Mouse (Mus musculus) intestine, postnatal 0 days (tissue): ENCODE measurements at regions not wholly inside any gene's neighbourhood (a gene's known extent, or its start where the extent isn't known, plus 50 kb on each side); places are given as distances from the start of the nearest gene placed in this dataset.

Source experiments
- ATAC-seq: fragments of 200-750 bp; cut with Nextera tagmentation; 2 replicates; pipeline ENCODE4 v1.8.0; 2017; ENCODE audit warnings: mild to moderate bottlenecking, moderate TSS enrichment, moderate library complexity
- H3K27ac ChIP-seq: fragments of 300-500 bp; sonication (generic); 2 replicates; pipeline ENCODE4 v1.5.1; 2014; ENCODE audit warnings: mild to moderate bottlenecking, low read depth, low read length, moderate library complexity
- H3K27me3 ChIP-seq: fragments of 300-500 bp; sonication (generic); replicated peaks from 2 replicates; pipeline ENCODE4 v1.6.1; 2014; ENCODE audit warnings: low read length, mixed read lengths; ENCODE audit not compliant: control insufficient read depth, insufficient read depth
- H3K36me3 ChIP-seq: fragments of 300-500 bp; sonication (generic); 2 replicates; pipeline ENCODE4 v1.6.1; 2014; ENCODE audit warnings: mild to moderate bottlenecking, moderate library complexity; ENCODE audit not compliant: control insufficient read depth, insufficient read depth
- H3K4me1 ChIP-seq: fragments of 300-500 bp; sonication (generic); replicated peaks from 2 replicates; pipeline ENCODE4 v1.6.1; 2014; ENCODE audit warnings: antibody characterized with exemption, low read length, mixed read lengths; ENCODE audit not compliant: control insufficient read depth, insufficient read depth
- H3K4me2 ChIP-seq: fragments of 300-500 bp; sonication (generic); replicated peaks from 2 replicates; pipeline ENCODE4 v1.6.1; 2014; ENCODE audit warnings: low read depth, mild to moderate bottlenecking, moderate library complexity
- H3K4me3 ChIP-seq: fragments of 300-500 bp; sonication (generic); 2 replicates; pipeline ENCODE4 v1.5.1; 2014; ENCODE audit warnings: low read depth, low read length
- H3K9ac ChIP-seq: fragments of 300-500 bp; sonication (generic); 2 replicates; pipeline ENCODE4 v1.6.1; 2014; ENCODE audit warnings: mild to moderate bottlenecking, low read depth, low read length
- H3K9me3 ChIP-seq: fragments of 300-500 bp; sonication (generic); 2 replicates; pipeline ENCODE4 v1.6.1; 2016; ENCODE audit warnings: mixed run types; ENCODE audit not compliant: control insufficient read depth
- CTCF ChIP-seq: sonication (generic); IDR thresholded peaks from 2 replicates; pipeline ENCODE4 v1.5.1; 2016; ENCODE audit warnings: low read depth, mild to moderate bottlenecking, control low read depth, antibody characterized with exemption, moderate library complexity
- WGBS: fragments of 180-500 bp; shearing (Covaris S2); extraction: QIAGEN DNeasy Blood & Tissue Kit; methylation state at CpG from one replicate; pipeline ENCODE4 v1.1.7; 2014; 5-methylcytosine and 5-hydroxymethylcytosine counted together

- peak overlapping the region; percentile 66 for H3K4me2 ChIP-seq
- WGBS = 12% methylated on average over 10 of the region's 10 CpGs
- H3K9me3 ChIP-seq = no peaks in the 10 kb centered on the region
- no peaks in the 10 kb centered on the region for H3K4me1 ChIP-seq
- no peaks in the 10 kb centered on the region for H3K36me3 ChIP-seq
- H3K9ac ChIP-seq = peak overlapping the region; percentile 34; the same call in 1 of the 2 replicates
- peak overlapping the region; percentile 32 for H3K4me3 ChIP-seq
- no peak for TF ChIP-seq CTCF
- ATAC-seq = no peak
- no peak overlapping the region; the same call in 1 of the 2 replicates for H3K27ac ChIP-seq
- no peaks in the 10 kb centered on the region for H3K27me3 ChIP-seq
Measured at GRCm38 (mm10) chr16:77399846-77400275, 202.0 kb downstream of the Gm11146 start.

DNA sequence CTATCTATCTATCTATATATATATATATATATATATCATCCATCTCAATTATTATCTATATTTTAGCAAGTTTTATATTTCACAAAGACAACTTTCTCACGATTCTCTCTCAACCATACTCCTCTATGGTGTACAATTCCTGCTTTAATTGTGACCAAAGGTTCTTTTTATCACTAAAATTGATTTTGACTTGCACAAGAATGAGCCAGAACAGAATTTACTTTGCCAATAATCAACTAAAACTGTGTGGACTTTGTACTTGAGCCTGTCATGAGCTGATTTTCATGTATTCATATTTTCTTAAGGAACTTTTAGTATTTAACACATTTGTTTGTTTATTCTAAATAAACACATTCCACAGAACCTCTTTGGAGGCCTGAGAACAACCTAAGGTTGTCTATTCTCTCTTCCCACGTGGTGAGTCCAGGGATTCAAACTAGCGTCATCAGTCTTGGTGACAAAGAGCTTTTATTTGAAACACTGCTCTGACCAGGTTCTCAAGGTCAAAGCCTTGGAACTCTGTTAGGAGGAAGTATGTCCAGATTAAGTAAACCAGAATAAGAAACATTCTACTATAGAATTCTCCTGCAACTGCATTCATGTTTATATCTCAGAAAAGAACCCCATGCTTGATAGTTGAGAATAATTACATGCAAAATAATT is 207.7 kb downstream of the Gm11146 start:
- Histone ChIP-seq H3K9me3 (no peaks in the 10 kb centered on the region), H3K4me1 (no peaks in the 10 kb centered on the region; the same call in 1 of the 2 replicates), H3K36me3 (no peaks in the 10 kb centered on the region), H3K9ac (no peak overlapping the region), H3K27ac (peak overlapping the region; percentile 35; the same call in 1 of the 2 replicates), H3K4me2 (no peak overlapping the region), H3K4me3 (no peak overlapping the region), H3K27me3 (no peaks in the 10 kb centered on the region)
- no peak for TF ChIP-seq CTCF
- ATAC-seq = peak; percentile 85
- 27% methylated on average over 3 of the region's 3 CpGs for WGBS

DNA sequence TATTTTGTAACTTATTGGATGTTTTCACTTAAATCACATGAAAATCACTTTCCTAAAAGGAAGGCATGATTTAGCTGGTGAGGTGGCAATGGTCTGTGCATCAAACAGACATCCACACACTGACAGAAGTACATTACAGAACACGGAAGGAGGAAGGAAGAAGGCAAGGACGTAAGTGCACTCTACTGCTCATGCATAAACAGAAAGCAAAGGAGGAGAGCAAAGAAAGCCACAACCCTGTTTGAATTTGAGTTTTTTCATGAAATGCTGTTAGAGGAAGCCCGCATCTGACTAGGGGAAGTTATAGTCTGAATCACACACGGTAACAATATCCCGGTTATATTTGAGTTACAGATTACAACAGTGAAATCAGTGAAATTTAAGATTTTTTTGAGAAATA is 208.4 kb downstream of the Gm11146 start:
- no peak overlapping the region for H3K4me2 ChIP-seq
- no peaks in the 10 kb centered on the region for H3K27me3 ChIP-seq
- H3K4me1 ChIP-seq = no peaks in the 10 kb centered on the region; the same call in 1 of the 2 replicates
- H3K9ac ChIP-seq = no peak overlapping the region
- H3K27ac ChIP-seq = no peak overlapping the region
- no peaks in the 10 kb centered on the region for H3K9me3 ChIP-seq
- TF ChIP-seq CTCF = no peak
- H3K4me3 ChIP-seq = no peak overlapping the region
- H3K36me3 ChIP-seq = no peaks in the 10 kb centered on the region
- ATAC-seq = no peak
- 60% methylated on average over 5 of the region's 5 CpGs for WGBS

- Histone ChIP-seq H3K36me3 (no peaks in the 10 kb centered on the region), H3K27ac (no peak overlapping the region), H3K4me1 (no peaks in the 10 kb centered on the region; the same call in 1 of the 2 replicates), H3K9me3 (no peaks in the 10 kb centered on the region), H3K9ac (no peak overlapping the region), H3K4me3 (no peak overlapping the region), H3K4me2 (no peak overlapping the region), H3K27me3 (no peaks in the 10 kb centered on the region)
- 57% methylated on average over 4 of the region's 4 CpGs for WGBS
- ATAC-seq = no peak
- TF ChIP-seq CTCF = no peak
Measured at GRCm38 (mm10) chr16:77392205-77392604, 209.7 kb downstream of the Gm11146 start.

DNA sequence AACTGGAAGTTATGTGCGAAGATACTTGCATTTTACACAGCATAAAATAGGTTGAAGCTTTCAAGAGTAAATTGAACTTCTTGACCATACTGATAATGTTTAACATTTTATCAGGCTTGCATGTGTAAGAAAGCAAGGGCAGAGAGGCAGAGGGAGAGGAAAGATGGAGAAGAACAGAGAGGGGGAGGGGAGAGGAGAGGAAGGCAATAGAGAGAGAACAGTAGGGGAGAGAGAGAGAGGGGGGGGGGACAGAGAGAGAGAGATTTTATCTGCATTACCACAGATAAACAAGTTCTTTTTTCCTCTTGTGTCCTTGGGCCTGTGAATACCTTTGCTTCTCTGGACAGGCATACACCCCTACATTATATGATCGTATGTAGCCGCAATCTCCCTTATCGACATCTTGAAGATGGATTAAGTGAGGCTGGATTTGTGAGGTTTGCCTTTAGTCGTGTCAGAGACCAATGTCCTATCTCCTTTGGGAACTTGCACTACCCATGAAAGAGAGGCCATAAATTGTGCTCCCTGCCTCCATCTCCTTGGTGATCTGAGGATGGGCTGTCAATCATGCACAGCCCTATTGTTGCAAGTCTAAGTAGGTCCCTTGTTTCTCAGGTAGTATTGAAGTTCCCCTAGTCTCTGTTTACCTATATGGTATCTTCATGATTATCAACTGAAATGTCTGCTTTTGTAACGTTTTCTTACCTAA is 217.7 kb downstream of the Gm11146 start:
- no peak for ATAC-seq
- TF ChIP-seq CTCF = no peak

GRCm38 (mm10) chr16:77382790-77383189 is 219.1 kb downstream of the Gm11146 start:
- Histone ChIP-seq H3K4me1 (no peaks in the 10 kb centered on the region), H3K4me3 (no peak overlapping the region), H3K9ac (no peak overlapping the region), H3K36me3 (no peaks in the 10 kb centered on the region), H3K9me3 (no peaks in the 10 kb centered on the region), H3K27me3 (no peaks in the 10 kb centered on the region), H3K4me2 (no peak overlapping the region), H3K27ac (no peak overlapping the region)
- 86% methylated on average over 2 of the region's 2 CpGs for WGBS
- TF ChIP-seq CTCF = no peak
- ATAC-seq = no peak

More for the DNA sequence above, 217.7 kb downstream of the Gm11146 start:
- Histone ChIP-seq H3K9ac (no peak overlapping the region), H3K4me1 (no peaks in the 10 kb centered on the region), H3K9me3 (no peaks in the 10 kb centered on the region), H3K27ac (no peak overlapping the region), H3K27me3 (no peaks in the 10 kb centered on the region), H3K36me3 (no peaks in the 10 kb centered on the region), H3K4me3 (no peak overlapping the region), H3K4me2 (no peak overlapping the region)
- WGBS = 52% methylated on average over 6 of the region's 6 CpGs
